Mouse (Mus musculus) megakaryocyte, embryonic 14.5 days (primary cell): ENCODE data around the gene Atoh7.

Source experiments
- FLI1 ChIP-seq: IDR thresholded peaks from 2 replicates; pipeline ENCODE4 v1.6.1; 2012; ENCODE audit warnings: low read length, inconsistent platforms, mixed read lengths
- GATA1 ChIP-seq: IDR thresholded peaks from 3 replicates; pipeline ENCODE4 v1.6.1; 2012; ENCODE audit warnings: mixed read lengths, low read length, inconsistent platforms, borderline replicate concordance

- TF ChIP-seq FLI1 (no peak), GATA1 (no peak)
Observed at GRCm38 (mm10) chr10:63061266-63061665, 38.2 kb upstream of the Atoh7 start.
